Mouse (Mus musculus) forebrain, embryonic 10.5 days (tissue): ENCODE data around the gene Mxi1. TPM values are rescaled to one million over a fixed set of nuclear protein-coding genes. Genes with fewer than 3 reads are reported as not detected.

Source experiments
- DNase-seq: peaks from one replicate; pipeline ENCODE4 v3.0.0-alpha.2; 2017; ENCODE audit warnings: low spot score; ENCODE audit errors: extremely low spot score
- H3K27ac ChIP-seq: fragments of 300-500 bp; sonication (generic); 2 replicates; pipeline ENCODE4 v1.5.1; 2016; ENCODE audit warnings: mild to moderate bottlenecking
- H3K27me3 ChIP-seq: fragments of 300-500 bp; sonication (generic); 2 replicates; pipeline ENCODE4 v1.6.1; 2016; ENCODE audit warnings: mild to moderate bottlenecking; ENCODE audit not compliant: poor library complexity, severe bottlenecking
- H3K36me3 ChIP-seq: fragments of 300-500 bp; sonication (generic); replicated peaks from 2 replicates; pipeline ENCODE4 v1.6.1; 2016; ENCODE audit warnings: mild to moderate bottlenecking, moderate library complexity
- H3K4me1 ChIP-seq: fragments of 300-500 bp; sonication (generic); 2 replicates; pipeline ENCODE4 v1.6.1; 2016
- H3K4me3 ChIP-seq: fragments of 300-500 bp; sonication (generic); 2 replicates; pipeline ENCODE4 v1.5.1; 2016; ENCODE audit warnings: mild to moderate bottlenecking, moderate library complexity
- H3K9me3 ChIP-seq: fragments of 300-500 bp; sonication (generic); 2 replicates; pipeline ENCODE4 v1.6.1; 2016; ENCODE audit warnings: mild to moderate bottlenecking, moderate library complexity
- WGBS: fragments of 180-500 bp; shearing (Covaris S2); methylation state at CpG from one replicate; pipeline ENCODE4 v1.1.7; 2016; 5-methylcytosine and 5-hydroxymethylcytosine counted together
- polyA plus RNA-seq: library from polyadenylated mRNA; unstranded; fragments of >200 nt; fragmentation: Nextera tagmentation; extraction: Ambion mirVana; gene quantifications from 2 replicates; pipeline ENCODE4 v1.2.1, GENCODE M21; 2016

The Mxi1 gene
- polyA plus RNA-seq, 1 experiment from 2014 or later, result 16.1 TPM

- no peak overlapping the region for H3K4me3 ChIP-seq
- H3K27ac ChIP-seq, result 0 out of 2 replicates have a peak overlapping the region, but pooled peaks have one; percentile 20
- WGBS, result 84% methylated on average over 16 of the region's 16 CpGs
- peaks cover 5% of the 10 kb centered on the region; the same call in 1 of the 2 replicates for H3K36me3 ChIP-seq
- no peaks in the 10 kb centered on the region for H3K9me3 ChIP-seq
- DNase-seq, result no peak
- no peaks in the 10 kb centered on the region for H3K27me3 ChIP-seq
- peaks cover 34% of the 10 kb centered on the region for H3K4me1 ChIP-seq
Measured at GRCm38 (mm10) chr19:53318143-53319132, 8.1 kb downstream of the Mxi1 start.

- Histone ChIP-seq H3K4me3 (no peak overlapping the region), H3K9me3 (no peaks in the 10 kb centered on the region), H3K36me3 (no peaks in the 10 kb centered on the region), H3K4me1 (peaks cover 36% of the 10 kb centered on the region), H3K27ac (no peak overlapping the region), H3K27me3 (no peaks in the 10 kb centered on the region)
- 79% methylated on average over 9 of the region's 9 CpGs for WGBS
- no peak for DNase-seq
Measured at GRCm38 (mm10) chr19:53320264-53321110, 10.2 kb downstream of the Mxi1 start.

- Histone ChIP-seq H3K4me3 (no peak overlapping the region), H3K4me1 (peaks cover 37% of the 10 kb centered on the region), H3K27me3 (no peaks in the 10 kb centered on the region), H3K9me3 (no peaks in the 10 kb centered on the region), H3K36me3 (no peaks in the 10 kb centered on the region), H3K27ac (no peak overlapping the region)
- DNase-seq, result no peak
- 82% methylated on average over 10 of the region's 10 CpGs for whole genome bisulfite sequencing
Measured at GRCm38 (mm10) chr19:53321273-53321672, 11.0 kb downstream of the Mxi1 start.

GRCm38 (mm10) chr19:53322438-53323048, 12.2 kb downstream of the Mxi1 start:
- WGBS, result 92% methylated on average over 12 of the region's 12 CpGs
- Histone ChIP-seq H3K4me3 (no peak overlapping the region), H3K36me3 (no peaks in the 10 kb centered on the region), H3K4me1 (peaks cover 38% of the 10 kb centered on the region), H3K9me3 (no peaks in the 10 kb centered on the region), H3K27me3 (no peaks in the 10 kb centered on the region), H3K27ac (no peak overlapping the region)
- no peak for DNase-seq

- no peak for DNase-seq
- peak overlapping the region; percentile 48; the same call in 1 of the 2 replicates for H3K4me3 ChIP-seq
- H3K27ac ChIP-seq, result peak overlapping the region; percentile 78; the same call in 1 of the 2 replicates
- 67% methylated on average over 6 of the region's 6 CpGs for WGBS
- no peaks in the 10 kb centered on the region for H3K36me3 ChIP-seq
- H3K9me3 ChIP-seq, result no peaks in the 10 kb centered on the region
- peaks cover 41% of the 10 kb centered on the region for H3K4me1 ChIP-seq
- no peaks in the 10 kb centered on the region for H3K27me3 ChIP-seq
Measured at GRCm38 (mm10) chr19:53324866-53325265, 14.5 kb downstream of the Mxi1 start.

- Histone ChIP-seq H3K4me3 (peak overlapping the region; percentile 48), H3K4me1 (peaks cover 50% of the 10 kb centered on the region), H3K27me3 (no peaks in the 10 kb centered on the region), H3K27ac (peak overlapping the region; percentile 78), H3K36me3 (no peaks in the 10 kb centered on the region), H3K9me3 (no peaks in the 10 kb centered on the region)
- WGBS, result 14% methylated on average over 27 of the region's 27 CpGs
- DNase-seq, result peak; percentile 61
Measured at GRCm38 (mm10) chr19:53325578-53326295, 15.4 kb downstream of the Mxi1 start.

GRCm38 (mm10) chr19:53328116-53328515, 17.8 kb downstream of the Mxi1 start:
- Histone ChIP-seq H3K36me3 (peaks cover 19% of the 10 kb centered on the region), H3K27ac (no peak overlapping the region), H3K4me1 (peaks cover 53% of the 10 kb centered on the region), H3K9me3 (no peaks in the 10 kb centered on the region), H3K27me3 (no peaks in the 10 kb centered on the region), H3K4me3 (no peak overlapping the region)
- 69% methylated on average over 9 of the region's 9 CpGs for WGBS
- DNase-seq, result no peak

GRCm38 (mm10) chr19:53329221-53329991, 19.1 kb downstream of the Mxi1 start:
- Histone ChIP-seq H3K36me3 (peaks cover 31% of the 10 kb centered on the region), H3K4me3 (peak overlapping the region; percentile 85), H3K27ac (peak overlapping the region; percentile 88), H3K9me3 (no peaks in the 10 kb centered on the region), H3K4me1 (peaks cover 46% of the 10 kb centered on the region), H3K27me3 (no peaks in the 10 kb centered on the region)
- under 1% methylated on average over 105 of the region's 106 CpGs for WGBS
- DNase-seq, result peak; percentile 90

GRCm38 (mm10) chr19:53329992-53330381, 19.7 kb downstream of the Mxi1 start:
- DNase-seq, result peak; percentile 80
- H3K9me3 ChIP-seq, result no peaks in the 10 kb centered on the region
- H3K27ac ChIP-seq, result peak overlapping the region; percentile 88
- H3K4me1 ChIP-seq, result peaks cover 40% of the 10 kb centered on the region
- H3K27me3 ChIP-seq, result no peaks in the 10 kb centered on the region
- H3K4me3 ChIP-seq, result peak overlapping the region; percentile 85
- WGBS, result under 1% methylated on average over 29 of the region's 29 CpGs
- peaks cover 37% of the 10 kb centered on the region for H3K36me3 ChIP-seq

GRCm38 (mm10) chr19:53331882-53332500, 21.7 kb downstream of the Mxi1 start:
- WGBS, result 94% methylated on average over 21 of the region's 21 CpGs
- Histone ChIP-seq H3K9me3 (no peaks in the 10 kb centered on the region), H3K27ac (no peak overlapping the region), H3K36me3 (peaks cover 56% of the 10 kb centered on the region), H3K27me3 (no peaks in the 10 kb centered on the region), H3K4me3 (no peak overlapping the region), H3K4me1 (peaks cover 25% of the 10 kb centered on the region)
- DNase-seq, result no peak

GRCm38 (mm10) chr19:53333730-53334129, 23.4 kb downstream of the Mxi1 start:
- Histone ChIP-seq H3K4me1 (peaks cover 19% of the 10 kb centered on the region), H3K27ac (no peak overlapping the region), H3K4me3 (no peak overlapping the region), H3K36me3 (peaks cover 72% of the 10 kb centered on the region), H3K9me3 (no peaks in the 10 kb centered on the region), H3K27me3 (no peaks in the 10 kb centered on the region)
- 91% methylated on average over 6 of the region's 6 CpGs for WGBS
- no peak for DNase-seq
